Mouse (Mus musculus) spleen, postnatal 36 days (tissue): Measurements from ENCODE around the gene Mmp2.
A peak's percentile ranks its signal among the peaks of the same experiment; 100 is the strongest.
"Not testable (repeated sequence)": the region's sequence is repeated elsewhere in the genome, so short reads cannot be mapped to it uniquely, and the experiment has no call there.

ENCODE experiments used
- DNase-seq, 2 experiments: peaks; one replicate each; pipeline ENCODE4 v3.0.0; 2022; ENCODE audit warnings: low spot score in 2 of 2, mixed read lengths in 1 of 2

Gene Mmp2

DNA sequence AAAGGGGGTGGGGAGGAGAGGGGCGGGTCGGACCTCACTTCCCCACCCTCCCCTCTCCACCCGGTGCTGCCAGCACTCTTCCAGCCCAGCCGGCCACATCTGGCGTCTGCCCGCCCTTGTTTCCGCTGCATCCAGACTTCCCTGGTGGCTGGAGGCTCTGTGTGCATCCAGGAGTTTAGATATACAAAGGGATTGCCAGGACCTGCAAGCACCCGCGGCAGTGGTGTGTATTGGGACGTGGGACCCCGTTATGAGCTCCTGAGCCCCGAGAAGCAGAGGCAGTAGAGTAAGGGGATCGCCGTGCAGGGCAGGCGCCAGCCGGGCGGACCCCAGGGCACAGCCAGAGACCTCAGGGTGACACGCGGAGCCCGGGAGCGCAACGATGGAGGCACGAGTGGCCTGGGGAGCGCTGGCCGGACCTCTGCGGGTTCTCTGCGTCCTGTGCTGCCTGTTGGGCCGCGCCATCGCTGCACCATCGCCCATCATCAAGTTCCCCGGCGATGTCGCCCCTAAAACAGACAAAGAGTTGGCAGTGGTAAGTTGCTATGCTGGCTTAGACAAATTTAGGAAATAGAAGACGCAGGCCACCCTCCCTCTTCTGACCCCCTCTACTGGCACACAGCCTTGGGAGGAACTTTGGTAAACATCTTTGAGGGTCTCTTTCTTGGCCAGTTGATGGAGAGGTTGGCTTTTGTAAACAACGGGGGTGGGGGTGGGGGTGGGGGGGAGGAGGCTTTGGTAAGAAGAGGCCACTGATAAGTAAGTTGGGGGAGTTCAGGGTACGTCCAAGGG, at the start of gene Mmp2:
Gene Mmp2, plus strand, starts transcription at position 49 of the 792 bp plus-strand sequence.
- no peak for DNase-seq

DNA sequence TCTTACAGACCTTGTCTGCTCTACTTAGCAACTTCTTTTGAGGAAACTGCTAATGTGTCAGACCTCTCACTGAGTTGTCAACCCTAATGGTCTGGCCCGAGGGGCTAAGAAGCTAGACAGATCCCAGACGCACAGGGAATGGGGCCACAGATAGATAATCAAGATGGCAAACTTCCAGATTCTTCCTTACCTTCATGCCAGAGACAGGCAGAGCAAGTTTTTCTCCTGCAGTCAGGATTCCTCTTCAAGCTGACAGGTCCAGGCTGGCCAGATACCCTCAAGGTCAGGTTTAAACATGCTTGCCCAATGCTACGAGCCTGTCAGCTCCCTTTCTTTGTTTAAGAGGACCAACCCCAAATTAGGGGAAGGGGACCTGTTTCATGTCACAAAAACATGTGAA, 46.1 kb upstream of the Mmp2 start:
- DNase-seq: no peak

DNA sequence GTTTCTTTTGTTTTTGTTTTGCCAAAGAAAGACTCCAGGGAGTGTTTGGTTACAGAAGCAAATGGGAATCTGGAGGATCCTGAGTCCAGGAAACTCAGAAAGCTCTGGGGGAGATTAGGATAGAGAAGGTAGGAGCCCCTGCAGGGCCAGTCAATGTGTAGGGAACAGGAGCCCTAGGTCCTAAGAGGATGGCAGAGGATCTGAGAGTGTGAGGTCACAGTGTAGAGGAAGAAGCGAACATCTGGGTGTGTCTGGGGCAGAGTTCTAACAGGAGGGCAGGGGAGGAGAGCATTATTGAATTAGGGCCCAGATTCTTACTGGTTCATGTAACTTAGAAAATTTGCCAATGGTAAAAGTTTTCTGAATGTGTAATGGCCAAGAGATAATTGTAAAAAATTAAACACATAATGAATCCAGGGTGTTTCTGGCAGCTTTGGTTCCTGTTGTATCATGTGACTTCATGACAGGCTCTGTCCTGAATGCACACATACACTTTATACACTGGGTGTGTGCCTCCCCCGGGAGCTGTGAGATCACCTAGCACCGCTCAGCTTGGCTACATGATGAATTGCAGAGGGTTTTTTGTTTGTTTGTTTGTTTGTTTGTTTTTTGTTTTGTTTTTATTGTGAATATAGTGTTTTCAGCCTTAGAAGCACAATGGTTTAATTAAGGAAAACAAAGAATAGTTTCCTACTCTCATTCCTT, 43.0 kb upstream of the Mmp2 start:
- DNase-seq: no peak

DNA sequence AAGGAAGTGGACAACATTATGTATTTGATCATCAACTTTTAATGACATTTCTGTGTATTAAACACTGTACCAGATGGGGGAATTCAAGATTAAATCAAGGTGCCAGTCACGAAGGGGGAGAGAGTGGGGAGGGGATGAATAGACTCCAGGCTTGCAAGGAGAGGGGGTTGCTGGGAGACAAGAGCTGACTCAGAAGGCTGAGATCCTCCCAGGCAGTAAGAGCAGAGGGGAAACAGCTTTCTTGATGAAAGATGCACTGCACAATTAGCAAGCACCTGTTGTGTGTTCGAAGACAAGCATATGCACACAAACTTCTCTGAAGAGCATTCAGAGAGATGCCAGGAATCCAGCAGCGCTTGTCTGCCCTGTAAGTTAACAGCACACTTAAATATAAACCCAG, 36.3 kb upstream of the Mmp2 start:
- DNase-seq: no peak

DNA sequence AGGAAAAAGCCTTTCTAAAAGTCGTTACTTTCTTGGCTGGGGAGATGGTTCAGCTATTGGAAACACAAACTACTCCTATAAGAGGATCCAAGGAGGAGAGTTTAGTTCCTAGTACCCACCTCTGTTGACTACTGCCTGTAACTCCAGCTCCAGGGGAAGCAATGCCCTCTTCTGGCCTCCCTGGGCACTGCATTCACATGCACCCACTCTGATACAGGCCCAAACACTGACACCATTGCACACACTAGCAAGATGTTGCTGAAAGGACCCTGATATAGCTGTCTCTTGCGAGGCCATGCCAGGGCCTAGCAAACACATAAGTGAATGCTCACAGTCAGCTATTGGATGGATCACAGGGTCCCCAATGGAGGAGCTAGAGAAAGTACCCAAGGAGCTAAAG, 35.1 kb upstream of the Mmp2 start:
- DNase-seq: not testable (repeated sequence)

DNA sequence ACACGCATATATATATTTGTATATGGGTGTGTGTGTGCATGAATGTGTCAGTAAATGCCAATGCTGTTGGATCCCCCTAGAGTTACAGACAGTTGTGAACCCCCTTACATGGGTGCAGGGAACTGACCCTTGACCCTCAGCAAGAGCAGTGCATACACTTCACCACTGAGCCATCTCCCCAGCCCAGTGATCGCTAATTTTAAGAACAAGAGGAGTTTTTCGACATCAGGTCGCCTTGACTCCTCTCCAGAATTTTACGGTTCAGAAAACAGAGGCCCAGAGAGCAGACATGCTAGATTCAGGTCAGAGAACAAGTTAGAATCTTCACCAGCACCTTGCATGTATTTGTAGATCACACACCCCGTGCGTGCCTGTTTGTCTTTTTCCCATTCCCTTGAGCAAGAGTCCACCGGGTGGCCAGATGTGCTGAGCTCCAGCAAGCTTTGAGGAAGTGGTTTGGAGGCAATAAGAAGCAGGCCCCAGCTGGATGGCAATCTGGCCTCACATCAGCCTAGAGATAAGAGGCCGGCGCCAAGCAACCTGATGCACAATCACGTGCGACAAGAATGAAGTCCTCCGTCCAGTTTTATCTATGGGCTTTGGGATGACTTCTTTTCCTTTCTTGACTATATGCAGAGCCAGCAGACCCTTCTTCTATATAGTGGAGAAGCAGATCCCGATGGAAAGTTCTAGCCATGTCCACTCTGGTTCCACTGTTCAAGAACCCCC, 33.1 kb upstream of the Mmp2 start:
- DNase-seq: no peak

DNA sequence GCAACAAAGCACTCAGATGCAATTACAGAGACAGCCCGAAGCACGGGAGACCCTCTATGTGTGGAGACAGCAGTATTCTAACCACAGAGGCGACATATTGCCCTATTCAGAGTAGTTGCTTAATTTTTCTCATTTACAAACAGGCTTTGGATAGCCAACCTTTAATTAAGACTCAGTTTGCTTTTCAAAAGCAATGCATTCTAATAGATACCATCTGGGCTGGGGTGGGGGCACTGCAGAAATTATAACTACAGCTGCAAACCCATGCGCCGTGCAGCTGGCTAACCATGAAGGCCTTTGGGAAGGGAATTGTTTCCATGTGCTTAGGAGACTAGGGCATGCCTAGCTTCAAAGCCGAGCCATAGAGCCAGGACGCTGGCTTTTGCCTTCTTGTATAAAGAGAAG, 29.6 kb upstream of the Mmp2 start:
- DNase-seq: no peak

DNA sequence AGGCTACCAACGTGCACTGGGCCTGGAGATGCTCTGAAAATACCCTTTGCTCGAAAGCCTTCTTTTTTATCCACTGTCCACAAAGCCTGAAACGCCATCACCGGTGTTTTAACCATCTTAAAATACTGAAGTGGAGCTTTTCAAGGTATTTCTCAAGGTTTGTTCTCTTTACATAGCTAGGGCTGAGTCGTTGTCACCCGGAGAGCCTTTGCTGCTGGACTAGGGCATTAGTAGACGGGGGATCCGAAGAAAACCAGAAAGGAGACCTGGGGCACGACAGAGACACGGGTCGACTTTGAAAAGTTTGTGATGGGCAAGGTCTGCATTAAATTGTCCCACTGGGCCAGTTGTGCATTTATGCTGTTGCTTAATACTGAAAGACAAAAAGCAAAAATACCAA, 27.7 kb upstream of the Mmp2 start:
- DNase-seq: no peak

DNA sequence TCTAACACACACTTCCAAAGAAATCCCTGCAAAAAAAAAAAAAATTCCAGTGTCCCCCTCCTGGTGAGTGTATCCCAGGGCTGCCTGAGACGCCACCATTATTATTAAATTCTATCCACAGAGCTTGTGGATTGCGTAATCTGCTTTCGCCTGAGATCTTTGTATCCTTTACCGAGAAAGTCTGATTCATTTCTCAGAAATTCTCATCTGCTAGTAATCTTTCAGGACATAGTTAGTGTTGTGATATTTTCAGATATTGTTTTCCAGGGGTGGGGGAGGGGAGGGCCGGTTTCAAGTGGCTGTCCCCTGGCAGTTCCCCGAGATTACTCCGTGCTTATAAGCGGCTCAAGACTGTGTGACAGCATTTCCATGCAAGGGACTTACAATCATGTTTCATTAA, 25.9 kb upstream of the Mmp2 start:
- no peak for DNase-seq

DNA sequence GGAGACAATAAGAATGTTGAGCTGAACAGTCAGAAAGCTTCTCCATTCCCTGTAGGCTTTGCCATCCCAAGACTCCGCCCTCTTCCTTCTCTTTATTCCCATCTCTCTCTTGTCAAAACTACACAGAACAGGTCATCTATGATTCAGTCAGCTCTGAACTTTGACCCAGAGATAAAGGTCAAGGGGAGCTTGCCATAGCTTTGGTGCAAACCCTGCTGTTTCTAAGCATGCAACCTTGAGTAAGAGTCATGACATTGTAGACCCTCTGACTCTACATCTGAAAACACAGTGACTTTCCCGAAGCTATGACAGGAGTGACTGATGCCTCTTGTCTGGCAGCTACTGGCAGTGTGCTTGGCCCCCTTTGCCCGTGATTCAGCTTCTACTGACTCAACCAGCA, 24.5 kb upstream of the Mmp2 start:
- DNase-seq: no peak

DNA sequence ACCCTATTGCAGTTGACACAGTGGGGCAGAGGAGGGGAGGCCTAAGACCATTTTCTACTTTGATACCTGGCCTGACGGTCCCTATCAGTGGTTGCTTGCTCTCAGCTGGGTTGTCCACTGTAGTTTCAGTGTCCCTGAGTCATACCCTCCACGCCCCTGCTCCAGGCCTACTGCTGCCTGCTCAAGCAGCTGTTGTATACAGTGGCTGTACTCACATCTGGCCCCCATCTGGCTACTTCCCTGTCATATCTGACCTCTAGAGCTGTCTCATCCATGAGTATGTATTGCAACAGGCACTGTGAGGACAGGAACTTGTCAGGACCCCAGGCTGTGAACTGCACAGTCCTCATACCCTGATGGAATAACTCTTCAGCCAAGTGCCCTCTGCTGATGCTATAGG, 14.3 kb upstream of the Mmp2 start:
- DNase-seq: no peak

DNA sequence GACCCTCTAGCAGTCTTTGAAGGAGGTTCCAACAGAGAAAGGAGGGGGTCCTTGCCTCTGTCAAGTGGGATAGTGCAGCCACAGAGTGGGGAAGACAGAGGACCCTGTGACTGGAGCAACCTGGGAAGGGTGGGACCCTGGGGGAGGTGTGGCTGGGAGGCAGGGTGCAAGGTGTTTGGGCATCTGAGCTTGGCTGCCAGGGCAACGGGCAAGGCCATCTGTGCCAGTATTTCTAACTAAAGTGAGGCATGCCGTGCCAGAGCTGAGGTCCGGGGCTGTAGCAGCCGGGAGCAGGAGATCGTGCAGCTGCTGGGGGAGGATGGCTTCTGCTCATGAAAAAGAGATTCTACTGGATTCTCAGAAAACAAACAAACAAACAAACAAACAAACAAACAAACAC, 11.4 kb upstream of the Mmp2 start:
- DNase-seq: no peak

DNA sequence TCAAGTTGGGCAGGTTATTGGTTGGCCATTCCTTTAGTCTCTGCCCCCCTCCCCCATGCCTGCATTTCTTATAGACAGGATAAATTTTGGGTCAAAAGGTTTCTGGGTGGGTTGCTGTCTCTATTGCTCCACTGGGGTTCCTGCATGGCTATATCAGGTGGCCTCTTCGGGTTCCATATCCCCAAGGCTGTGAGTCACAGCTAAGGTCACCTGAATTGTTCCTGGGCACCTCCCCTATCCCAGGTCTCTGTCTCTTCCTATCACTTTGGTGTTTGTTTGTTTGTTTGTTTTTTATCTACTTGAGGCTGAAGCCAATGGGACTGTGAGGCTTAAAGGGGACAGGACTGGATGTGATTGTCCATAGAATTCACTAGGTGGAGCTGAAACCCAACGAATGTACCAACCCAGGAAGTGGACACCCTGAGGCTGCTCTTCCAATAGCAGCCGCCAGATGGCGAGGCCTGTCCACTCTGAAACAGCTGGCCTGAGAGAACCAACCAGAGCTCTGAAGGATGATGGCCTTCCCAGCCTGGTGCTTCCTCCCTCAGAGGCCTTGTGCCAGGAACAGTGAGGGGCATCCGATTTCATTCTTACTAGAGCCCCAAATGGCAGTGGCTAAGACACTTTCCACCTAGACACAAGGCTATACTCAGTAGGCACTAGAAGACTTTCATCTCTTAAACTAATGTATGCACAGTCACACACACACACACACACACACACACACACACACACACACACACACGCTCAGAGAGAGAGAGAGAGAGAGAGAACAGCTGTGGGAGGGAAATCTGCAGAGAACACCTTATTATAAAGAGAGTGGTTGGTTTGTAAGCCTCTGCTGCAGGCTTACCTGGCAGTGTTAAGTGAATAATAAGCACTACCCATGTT, 8.9 kb upstream of the Mmp2 start:
- peak; percentile 66 to 67 for DNase-seq

DNA sequence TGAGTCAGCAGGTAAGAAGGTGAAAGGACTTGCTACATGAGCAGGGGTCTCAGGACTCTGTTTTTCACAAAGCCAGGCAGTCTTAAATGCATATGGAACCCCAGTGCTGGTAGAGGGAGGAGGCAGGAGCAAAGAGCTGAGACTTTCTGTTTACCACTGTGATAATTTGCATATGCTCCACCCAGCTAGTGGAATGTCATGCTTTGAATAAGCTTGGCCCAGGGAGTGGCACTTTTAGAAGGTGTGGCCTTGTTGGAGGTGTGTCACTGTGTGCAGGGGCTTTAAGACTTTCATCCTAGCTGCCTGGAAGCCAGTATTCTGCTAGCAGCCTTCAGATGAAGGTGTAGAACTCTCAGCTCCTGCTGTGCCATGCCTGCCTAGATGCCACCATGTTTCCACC, 5.9 kb upstream of the Mmp2 start:
- no peak for DNase-seq

DNA sequence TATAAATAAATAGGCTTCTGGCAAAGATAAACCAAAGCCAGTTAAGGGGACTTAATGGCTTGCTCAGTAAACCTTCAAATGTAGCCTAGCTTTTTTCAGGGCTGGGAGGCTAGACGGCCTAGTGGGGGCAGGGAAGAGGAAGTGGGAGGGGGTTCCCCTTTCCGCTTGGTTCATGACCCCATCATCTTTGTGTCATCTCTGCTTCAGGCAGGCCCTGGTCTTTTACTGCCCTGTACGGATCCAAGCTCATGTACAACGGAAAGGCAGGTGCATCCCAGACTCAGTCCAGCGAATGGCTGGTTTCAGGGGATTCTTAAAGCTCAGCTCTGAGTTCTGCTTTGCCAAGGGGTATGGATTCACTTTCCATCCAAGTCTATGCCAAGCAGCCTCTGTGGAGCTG, 4.7 kb upstream of the Mmp2 start:
- DNase-seq: peak; percentile 9 to 12

DNA sequence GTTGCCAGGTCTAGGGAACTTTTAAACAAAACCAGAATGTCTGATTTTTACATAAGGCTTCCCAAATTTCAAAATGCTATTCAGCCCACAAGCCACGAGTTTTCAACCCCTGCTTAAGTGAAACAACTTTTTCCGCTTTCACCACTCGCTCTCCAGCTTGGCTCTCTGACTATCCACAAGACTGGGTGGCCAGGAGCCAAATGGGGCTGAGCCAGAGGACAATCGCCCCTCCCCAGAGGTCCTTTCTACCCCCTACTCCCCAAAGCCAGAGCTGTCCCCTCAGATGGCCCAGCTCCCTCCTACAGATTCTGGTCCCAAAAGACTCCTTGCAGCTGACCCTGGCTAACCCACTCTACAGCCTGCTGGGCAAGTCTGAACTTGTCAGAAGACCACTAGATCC, 1.1 kb upstream of the Mmp2 start:
- no peak for DNase-seq

DNA sequence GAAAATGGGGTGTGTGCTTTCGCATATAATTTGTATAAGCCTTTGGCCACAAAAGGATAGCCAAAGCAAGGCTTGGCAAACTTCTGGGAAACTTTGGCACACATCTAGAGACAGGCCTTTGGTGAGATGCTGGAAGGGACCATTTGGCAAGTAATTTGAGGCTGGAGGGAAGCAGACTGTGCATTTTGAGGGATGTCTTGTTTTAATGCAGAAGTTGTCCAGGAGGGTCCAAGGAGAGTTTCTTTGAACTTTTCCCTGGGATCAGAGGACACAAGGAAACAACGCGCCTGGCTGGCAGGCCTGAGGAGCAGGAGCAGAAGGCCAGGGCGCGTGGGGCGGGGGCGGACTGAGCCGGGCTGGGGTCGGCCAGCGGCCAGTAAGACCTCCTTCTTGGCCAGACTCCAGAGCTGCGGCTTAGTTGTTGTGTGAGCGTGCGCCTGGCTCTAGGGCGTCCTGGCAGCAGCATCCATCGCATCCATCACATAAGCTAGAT, 1.2 kb downstream of the Mmp2 start:
- DNase-seq: no peak

DNA sequence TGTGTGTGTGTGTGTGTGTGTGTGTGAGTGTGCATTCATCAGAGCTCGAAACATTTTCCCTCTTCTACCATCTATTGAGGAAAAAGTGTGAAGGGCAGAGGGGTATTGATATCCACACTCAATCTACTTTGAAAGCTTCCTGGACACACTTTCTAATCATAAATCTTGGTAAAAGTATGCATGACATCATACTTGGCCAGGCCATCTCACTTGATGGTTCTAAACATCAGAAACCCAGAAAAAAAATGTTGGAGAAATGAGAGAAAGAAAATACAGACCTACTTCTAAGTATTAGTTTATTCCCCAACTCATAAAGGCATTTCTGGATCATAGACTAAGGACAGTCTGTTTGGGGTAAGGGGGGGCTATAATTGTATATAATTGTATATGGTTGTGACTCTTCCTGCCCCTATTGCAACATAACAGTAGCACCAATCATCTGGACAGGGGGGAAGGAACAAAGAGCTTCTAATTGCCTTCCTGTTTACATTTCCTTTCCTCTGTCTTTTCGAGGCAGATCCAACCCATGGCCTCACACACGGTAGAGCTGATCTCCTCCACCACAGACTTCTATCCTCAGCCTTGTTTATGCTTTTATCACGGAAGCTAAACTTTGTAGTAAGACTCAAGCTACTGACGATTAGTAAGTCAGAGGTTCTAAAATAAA, 7.1 kb downstream of the Mmp2 start:
- no peak for DNase-seq

DNA sequence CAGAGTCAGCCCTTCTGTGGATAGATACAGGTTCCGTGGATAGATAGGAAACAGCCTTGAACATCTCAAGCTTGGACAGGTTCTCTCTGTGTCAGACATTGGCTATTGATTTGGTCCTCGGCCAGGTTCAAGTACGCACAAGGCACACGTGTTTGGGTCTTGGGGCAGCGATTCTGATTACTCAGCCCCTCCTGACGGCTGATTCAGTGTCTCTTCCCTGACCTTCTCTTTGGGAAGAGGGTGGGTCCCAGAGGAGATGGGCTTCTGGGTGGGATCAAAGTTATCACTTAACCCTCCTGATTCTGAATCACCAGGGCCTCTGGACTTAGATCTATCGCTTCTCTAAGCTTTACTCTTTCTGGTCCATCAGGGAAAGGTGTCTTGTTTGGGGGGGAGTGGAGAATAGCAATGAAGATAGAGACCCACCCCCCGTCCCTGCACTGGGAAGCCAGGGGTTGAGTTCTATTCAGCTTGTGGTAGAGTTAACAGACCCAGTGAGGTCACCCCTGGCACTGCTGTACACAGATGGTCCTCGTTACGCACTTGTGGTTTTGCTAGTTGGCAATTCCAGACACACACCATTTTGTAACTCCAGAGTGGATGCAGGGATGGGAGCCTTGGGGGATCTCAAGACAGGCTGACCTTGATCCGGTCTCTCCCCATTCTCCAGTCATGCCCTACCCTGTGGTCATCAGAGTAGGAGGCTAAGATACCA, 7.9 kb downstream of the Mmp2 start:
- DNase-seq: no peak

DNA sequence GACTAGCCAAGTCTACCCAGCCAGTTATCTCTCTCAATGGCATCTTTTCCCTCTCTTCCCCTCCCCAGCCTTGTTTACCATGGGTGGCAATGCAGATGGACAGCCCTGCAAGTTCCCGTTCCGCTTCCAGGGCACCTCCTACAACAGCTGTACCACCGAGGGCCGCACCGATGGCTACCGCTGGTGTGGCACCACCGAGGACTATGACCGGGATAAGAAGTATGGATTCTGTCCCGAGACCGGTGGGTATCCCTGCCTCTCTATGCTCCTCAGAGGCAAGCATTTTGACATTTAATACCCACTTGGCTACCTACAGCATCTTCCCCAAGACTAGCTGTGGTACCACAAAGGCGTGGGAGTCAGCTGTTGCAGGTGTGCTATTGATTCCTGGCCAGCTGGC, 8.8 kb downstream of the Mmp2 start:
- no peak for DNase-seq
